Mouse (Mus musculus) liver, adult 2 months (tissue): Measurements from ENCODE around the gene Fcgr4.

Source experiments
- CTCF ChIP-seq: fragments of 200-500 bp; IDR thresholded peaks from 2 replicates; pipeline ENCODE4 v1.5.1; 2011; ENCODE audit warnings: low read depth, low read length, control low read depth
- POLR2A ChIP-seq: fragments of 200-500 bp; IDR thresholded peaks from 2 replicates; pipeline ENCODE4 v1.6.1; 2011; ENCODE audit warnings: low read length, control low read depth; ENCODE audit not compliant: insufficient read depth; ENCODE audit errors: extremely low read depth

DNA sequence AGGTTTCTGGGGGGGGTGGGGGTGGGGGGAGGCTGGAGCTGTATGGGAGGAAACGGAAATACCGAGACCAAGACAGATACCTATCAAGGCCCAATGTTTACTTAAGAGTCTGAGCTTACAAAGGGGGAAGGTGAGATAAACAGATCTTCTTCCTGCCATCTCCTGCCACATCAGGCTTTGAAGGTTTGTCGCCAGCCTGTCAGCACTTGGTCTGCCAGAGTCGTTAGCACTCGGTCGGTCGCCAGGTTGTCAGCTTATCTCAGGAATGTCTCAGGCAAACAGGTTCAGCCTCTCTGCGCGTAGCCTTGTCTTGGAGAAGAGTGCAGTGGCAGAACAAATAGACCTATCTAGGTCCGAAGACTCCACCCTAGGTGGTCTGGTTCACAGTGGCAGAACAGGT lies 41.7 kb downstream of the Fcgr4 start:
- TF ChIP-seq POLR2A: no peak
- no peak for TF ChIP-seq CTCF
